Mouse (Mus musculus) heart, postnatal 36 days (tissue): ENCODE measurements around the gene Aes. TPM values are rescaled to one million over a fixed set of nuclear protein-coding genes. Genes with fewer than 3 reads are reported as not detected.

ENCODE experiments used
- DNase-seq, 2 experiments: peaks; one replicate each; pipeline ENCODE4 v3.0.0; 2021 to 2022
- intact Hi-C: fragments of 180-260 bp; cut with DNase I; formaldehyde crosslinking; loops from one replicate; pipeline ENCODE4 v1.15.1; 2025
- total RNA-seq, 2 experiments: library from RNA; stranded (reverse); gene quantifications; 2 replicates each; pipeline ENCODE4 v1.2.3; 2021

Gene Aes
- total RNA-seq, 2 experiments from 2014 or later = 977 to 1,076 TPM

DNA sequence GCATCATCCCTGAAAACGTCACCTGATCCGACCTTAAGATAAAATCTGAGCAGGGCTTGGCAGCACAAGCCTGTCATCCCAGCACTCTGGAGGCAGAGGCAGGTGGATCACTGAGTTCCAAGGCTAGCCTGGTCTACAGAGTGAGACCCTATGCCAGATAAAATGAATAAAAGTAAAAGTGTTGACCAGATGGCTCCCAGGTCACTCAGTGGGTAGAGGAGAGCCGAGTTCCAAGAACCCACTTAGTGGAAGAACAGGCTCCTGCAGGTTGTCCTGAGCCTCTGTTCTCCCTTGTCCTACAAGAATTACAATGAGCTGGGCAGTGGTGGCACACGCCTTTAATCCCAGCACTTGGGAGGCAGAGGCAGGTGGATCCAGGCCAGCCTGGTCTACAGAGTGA lies 33.9 kb downstream of the Aes start:
- intact Hi-C loops = no loop called here
- DNase-seq = no peak

DNA sequence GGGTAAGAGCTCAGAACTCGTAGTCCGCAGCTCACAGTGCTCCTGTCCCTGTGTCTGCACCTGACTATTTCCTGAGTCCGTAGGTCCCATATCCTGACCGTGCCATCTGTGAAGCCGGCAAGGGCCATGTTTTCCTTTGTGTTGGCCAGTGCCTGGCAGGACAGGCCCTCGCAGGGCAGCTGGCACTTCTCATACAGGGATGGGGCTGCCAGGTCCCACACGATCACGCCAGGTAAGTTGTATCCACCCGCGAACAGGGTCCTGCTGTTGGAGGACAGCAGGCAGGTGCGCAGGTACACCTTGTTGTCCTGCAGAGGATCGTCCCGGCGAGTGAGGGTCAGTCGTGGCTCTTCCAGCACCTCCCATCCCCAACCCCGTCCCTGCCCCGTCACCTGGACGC lies 34.6 kb downstream of the Aes start:
- intact Hi-C loops = no loop called here
- DNase-seq = no peak

DNA sequence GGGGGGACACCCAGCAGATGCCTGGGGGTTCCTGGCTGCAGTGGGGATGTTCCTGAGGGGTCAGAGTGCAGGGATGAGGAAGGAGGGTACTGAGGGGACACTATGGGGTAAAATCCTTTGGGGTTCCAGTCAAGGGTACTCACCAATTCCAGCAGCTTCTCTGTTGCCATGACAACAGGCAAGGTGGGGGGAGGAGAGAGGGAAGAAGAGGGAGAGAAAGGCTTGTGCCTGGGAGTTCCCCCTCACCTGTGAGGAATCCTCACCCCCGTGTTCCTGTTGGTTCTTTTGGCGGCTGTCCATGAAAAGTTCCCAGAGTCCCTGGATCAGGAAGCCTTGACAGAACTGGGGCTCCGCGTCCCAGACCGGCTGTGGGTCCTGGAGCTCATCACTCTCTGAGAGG lies 36.3 kb downstream of the Aes start:
- DNase-seq = no peak
- intact Hi-C loops = no loop called here

DNA sequence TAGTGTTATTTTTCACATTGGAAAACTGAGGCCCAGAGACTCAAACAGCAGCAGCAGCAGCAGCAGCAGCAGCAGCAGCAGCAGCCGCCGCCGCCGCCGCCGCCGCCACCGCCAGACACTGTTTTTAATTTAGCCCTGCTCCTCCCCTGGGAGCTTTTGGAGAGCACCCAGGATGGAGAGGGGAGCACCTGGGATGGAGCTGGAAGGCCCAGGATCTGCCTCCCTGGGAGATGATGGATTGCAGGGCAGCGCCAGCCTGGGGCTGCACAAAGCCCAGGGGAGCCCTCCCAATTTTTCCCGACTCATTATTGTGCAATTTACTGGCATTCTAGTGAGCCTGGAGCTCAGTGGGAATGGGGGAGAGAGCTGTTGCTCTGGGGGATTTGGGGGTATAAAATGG lies 37.3 kb downstream of the Aes start:
- peak; percentile 44 to 62 for DNase-seq
- intact Hi-C loops = no loop called here

DNA sequence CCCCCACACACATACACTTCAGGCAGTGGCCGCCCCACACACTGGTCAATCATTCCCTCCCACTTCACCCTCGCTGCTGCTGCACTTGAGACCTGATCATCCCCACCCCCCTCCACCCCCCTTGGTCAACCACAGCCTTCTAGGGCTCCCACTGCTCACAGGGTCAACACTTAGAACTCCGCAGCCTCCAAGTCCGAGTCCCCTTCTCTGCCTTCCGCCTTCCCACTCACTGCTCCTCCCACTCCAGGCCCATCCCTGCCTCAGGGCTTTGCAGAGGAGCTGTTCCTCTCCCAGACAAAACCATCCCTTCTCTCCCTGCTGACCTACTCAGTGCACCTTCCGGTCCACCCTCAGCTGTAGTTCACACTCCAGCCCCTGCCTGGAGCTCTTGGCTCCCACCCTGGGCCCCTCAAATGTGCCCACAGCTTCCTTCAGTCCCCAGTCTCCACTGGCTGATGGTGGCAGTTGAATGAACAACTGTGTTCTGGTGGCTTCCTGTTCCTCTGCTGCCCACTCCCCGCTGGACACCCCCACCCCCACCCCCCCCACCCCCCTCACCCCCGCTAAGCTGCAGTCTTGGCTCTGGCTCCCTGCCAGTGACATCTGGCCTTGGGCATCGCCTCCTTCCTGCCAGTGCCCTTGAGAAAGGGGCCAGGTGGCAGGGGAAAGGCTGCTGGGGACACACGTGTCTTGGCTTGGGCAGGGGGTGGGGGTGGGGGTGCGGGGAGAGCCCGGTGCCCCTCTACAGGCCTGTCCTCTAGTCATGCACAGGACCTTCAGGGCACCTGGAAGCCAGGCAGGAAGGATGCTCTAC lies 38.1 kb downstream of the Aes start:
- peak; percentile 34 to 55 for DNase-seq
- intact Hi-C loops = no loop called here

DNA sequence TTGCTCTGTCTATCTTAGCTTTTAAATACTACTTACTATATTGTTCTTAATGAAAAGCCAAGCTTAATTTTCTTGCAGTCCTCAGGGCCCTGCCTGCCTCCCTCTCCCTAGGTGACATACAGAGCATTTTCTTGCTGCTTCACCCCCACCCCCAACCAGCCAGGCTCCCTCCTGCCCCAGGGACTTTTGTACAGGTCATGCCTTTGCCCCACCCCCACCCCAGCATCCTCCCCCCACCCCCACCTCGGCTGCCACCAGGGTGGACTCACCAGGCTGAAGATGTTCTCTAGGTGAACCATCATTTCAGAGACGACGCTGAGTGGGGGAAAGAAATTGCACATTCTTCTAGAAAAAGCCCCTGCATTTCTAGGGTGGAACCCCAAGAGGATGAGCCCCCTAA lies 39.1 kb downstream of the Aes start:
- intact Hi-C loops = no loop called here
- no peak for DNase-seq

DNA sequence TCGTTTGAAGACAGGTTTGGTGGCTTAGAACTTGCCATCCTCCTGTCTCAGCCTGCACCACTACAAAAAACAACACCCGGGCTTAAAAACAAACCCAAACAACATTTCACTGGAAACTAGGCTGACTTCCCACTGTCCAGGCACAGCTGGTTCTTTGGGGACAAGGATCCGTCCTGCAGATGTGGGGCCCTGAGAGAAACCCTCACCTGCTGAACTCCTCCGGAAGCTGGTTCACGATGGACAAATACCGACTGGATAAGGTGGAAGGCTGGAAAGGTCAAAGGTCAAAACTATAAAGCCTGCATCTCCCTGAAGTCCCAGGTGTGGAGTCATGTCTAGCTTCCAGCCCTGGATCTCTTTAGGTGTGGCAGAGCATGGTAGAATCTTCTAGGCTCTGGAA lies 39.6 kb downstream of the Aes start:
- intact Hi-C loops = no loop called here
- DNase-seq = no peak

DNA sequence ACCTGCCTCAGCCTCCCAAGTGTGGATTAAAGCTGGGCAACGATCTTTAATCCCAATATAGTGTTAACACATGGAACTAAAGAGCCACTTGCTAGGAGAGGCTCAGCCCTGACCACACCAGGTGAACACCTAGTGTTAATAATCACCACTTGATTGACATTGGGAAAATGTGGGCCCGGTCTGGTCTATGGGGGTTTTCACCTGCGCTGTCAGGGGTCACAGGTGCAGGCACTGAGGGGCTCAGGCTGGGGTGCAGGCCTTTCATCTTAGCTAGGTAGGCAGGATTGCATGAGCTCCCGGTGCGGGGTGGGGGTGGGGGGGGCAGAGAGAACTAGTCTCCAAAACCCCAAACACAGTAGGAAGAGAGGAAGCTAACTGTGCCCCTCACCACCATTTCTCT lies 40.3 kb downstream of the Aes start:
- DNase-seq = no peak
- intact Hi-C loops = loop anchor here (5.0 kb wide), 3 partner anchors 37 to 97 kb away; partner anchors contain the start of gene S1pr4

DNA sequence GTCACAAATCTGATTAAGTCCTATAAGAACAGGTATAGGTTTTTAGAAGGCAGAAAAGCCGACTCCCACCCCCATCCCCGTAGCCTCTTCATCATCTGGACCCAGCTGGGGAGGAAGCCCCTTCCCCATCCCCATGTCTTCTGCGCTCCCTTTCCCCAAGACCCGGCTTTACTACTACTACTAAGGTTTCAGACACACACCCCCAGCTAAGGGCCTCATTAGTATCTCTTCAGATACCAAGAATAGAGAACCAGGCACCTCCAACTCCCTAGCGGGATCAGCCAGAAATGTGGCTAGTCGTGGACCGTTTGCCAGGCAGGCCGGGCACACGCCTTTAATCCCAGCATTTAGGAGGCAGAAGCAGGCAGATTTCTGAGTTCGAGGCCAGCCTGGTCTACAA lies 40.8 kb downstream of the Aes start:
- intact Hi-C loops = loop anchor here (5.0 kb wide), 3 partner anchors 38 to 98 kb away; partner anchors contain the start of gene S1pr4
- no peak for DNase-seq

DNA sequence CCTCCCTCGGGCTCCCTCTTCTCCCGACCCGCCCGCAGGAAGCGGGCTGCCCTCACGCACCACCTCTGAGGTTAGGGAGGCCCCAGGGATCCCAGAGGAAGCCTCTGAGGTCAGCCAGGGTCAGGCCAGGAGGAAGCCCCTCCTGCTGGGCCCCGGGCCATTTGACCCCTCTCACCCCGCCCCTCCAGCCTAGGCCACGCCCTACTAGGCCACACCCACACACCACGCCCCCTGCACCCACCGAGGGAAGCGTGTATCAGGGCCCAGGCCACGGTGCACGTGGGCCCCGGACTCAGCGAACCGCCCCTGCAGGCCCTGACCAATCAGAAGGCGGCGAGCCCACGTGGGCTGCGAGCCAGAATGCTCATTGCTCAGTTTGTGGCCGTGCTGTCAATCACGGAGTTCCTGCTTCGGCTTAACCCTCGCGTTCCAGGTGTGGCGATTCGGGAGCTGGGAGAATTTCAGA lies 41.5 kb downstream of the Aes start, which contains the start of gene Tle6:
Gene Tle6, minus strand, starts transcription at position 336 of the 466 bp plus-strand sequence.
- intact Hi-C loops = loop anchor here (5.0 kb wide), 3 partner anchors 38 to 98 kb away; partner anchors contain the start of gene S1pr4
- peak; percentile 91 to 92 for DNase-seq

DNA sequence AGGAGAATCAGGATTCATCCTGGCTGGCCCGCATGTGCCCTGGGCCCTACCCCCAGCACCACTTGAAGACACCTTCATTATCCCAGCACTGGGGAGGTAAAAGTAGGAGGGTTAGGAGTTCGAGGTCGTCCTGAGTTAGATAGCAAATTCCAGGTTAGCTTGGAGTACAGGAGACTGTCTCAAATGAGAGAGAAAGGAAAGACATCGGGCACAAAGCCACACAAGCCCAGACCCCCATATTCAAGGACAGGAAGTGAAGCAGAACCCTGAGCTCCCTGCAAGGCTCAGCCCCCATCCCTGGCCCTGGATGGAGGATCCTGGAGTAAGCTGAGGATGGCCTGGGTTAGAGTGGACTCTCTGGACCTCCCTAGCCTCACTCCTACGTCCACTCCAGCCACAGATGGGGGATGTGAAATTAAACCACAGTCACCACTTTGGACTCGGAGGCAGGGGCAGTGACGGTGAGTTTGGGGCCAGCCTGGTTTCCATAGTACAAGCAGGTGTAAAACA lies 42.2 kb downstream of the Aes start:
- intact Hi-C loops = loop anchor here (5.0 kb wide), 3 partner anchors 39 to 99 kb away; partner anchors contain the start of gene S1pr4
- no peak for DNase-seq

DNA sequence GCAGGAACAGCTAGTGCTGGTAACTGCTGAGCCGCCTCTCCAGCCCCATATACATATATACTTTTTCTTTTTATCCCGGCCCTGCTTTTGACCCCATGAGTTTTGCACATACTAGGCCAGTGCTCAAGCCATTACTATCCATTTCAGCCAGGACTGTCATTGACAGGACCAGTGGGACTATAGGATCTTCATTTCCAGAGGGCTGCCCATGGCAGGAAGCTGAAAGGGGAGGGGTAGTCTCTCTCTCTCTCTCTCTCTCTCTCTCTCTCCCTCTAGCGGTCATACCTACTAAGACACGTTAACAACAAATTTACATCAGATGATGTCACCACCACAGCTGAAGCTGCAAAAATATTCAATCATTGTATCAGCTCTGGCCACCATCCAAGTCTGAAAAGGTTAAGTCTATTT lies 43.5 kb downstream of the Aes start:
- DNase-seq = peak in 1 of 2 experiments; percentile 28
- intact Hi-C loops = loop anchor here (5.0 kb wide), 3 partner anchors 40 to 100 kb away; partner anchors contain the start of gene S1pr4

DNA sequence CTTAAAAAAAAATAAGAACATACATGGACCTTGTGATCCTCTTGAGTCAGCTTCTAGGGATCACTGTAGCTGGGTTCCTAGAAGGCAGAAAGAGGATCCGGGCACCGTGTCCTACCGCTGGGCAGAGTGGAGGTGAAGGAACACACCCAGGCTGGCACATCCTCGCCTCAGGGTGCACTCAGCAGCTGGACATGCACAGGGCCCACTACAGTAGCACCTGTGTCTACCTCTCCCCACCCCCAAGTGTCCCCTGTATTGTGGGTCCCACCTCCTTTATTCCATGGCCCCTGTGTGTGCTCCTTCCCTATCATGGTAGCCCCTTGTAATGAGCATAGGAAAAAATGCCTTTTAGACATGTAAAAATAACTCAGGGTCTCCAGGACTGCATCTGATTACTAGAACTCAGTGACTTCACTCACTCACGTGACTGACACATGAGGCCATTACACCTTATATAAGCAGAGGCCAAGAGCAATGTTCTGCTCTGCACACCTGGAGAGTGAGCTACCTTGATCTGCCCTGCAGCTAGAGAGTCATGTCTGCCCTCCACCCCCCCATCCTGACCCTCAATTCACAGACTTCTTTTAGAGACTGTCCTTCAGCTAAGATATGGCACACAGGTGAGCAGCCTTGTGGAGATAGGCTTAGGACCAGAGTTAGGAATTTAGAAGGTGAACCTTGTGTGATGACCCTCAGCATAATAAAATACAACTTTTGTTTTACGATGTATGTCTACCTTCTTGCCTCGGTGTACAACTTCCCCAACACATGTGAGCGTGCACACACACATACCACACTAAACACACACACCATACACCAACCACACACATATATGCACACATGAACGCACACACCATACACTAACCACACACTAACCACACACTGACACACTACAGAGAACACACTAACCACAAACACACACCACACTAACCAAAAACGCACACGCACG lies 45.0 kb downstream of the Aes start:
- intact Hi-C loops = loop anchor here (2.0 to 5.0 kb wide), 4 partner anchors 33 to 102 kb away; partner anchors contain the start of gene S1pr4
- DNase-seq = no peak

DNA sequence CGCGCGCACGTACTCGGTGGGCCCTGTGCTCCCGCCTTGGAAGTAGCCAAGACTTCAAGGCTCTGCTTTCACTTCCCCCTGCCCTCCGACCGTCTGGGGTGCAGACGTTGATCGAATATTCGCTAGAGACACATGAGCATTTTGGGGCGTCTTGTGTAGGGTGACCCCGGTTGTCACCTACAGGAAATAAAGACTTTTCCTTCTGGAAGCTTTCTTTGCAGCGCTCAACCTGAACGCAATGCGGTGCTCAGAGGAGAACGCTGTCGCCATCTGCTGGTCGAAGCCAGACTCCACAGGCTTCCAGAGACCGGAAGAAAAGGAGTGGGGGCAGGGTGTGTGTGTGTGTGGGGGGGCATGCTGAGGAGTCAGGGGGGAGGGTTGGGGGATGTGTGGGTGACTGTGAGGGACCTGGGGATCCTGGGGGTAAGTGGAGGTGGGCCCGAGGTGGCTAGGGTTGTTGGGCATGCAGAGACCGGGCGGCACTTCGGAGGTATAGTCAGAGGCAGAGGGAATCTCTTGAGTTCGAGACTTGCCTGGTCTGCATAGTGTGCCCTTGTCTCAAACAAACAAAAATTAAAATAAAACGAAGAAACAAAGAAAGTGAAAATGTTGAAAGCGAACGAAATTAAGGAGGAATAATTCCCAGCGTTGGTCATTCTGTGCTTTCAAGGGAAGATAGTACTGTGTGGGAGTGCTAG lies 45.8 kb downstream of the Aes start:
- DNase-seq = peak; percentile 89 to 91
- intact Hi-C loops = loop anchor here (2.0 to 5.0 kb wide), 5 partner anchors 34 to 567 kb away; partner anchors contain the start of gene S1pr4

DNA sequence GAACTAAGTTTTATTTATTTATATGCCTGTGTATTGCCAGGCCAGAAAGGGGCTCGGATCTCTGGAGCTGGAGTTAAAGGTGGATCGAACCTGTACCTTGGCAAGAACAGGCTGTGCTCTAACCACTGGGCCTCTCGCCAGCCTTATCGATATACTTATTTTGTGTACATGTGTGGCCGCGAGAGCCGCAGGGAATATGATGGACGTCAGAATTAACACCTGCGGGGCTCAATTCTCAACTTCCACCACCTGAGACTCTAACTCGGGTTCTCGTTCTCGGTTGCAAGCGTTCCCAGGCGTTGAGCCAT lies 46.3 kb downstream of the Aes start:
- intact Hi-C loops = loop anchor here (2.0 to 5.0 kb wide), 2 partner anchors 35 to 567 kb away; no protein-coding TSS in a partner anchor

DNA sequence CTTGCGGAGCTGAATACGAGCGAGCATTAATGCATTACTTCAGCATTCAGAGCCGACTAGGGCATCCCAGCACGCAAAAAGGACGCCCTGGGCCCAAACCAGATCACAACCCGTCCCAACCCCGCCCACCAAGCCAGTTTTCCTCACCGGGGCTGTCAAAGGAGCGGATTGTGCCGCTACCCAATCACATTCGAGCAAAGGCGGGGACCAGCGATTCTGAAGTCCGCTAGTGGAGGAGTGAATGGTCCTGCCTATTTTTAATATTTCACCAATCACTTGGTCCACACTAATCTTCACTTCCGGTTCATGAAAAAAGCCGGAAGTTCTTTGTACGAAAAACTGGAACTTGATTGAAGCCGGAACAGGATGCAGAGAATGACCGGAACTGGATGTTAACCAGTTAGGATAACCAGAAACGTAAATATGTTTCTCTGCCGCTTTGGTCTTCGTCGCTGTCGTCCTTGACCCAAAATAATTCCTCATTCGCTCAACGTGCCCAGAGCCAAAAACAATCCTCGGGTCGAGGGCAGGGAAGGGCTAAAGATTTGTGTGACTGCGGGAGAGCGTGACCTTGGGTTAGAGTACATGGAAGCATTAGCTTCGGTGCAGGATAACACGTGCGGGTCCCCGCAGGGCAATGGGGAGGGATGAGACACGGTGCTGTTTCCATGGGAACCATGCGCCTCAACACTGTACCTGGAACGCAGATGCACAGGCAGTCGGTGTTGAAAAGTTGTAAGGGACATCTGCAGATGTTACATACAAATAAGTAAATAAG lies 46.9 kb downstream of the Aes start, which contains the start of gene BC025920:
Gene BC025920, plus strand, starts transcription at position 297 of the 778 bp plus-strand sequence.
- DNase-seq = peak; percentile 89
- intact Hi-C loops = loop anchor here (2.0 to 5.0 kb wide), 3 partner anchors 21 to 566 kb away; partner anchors contain the start of gene Sirt6

More for the DNA sequence above, 46.3 kb downstream of the Aes start:
- no peak for DNase-seq

DNA sequence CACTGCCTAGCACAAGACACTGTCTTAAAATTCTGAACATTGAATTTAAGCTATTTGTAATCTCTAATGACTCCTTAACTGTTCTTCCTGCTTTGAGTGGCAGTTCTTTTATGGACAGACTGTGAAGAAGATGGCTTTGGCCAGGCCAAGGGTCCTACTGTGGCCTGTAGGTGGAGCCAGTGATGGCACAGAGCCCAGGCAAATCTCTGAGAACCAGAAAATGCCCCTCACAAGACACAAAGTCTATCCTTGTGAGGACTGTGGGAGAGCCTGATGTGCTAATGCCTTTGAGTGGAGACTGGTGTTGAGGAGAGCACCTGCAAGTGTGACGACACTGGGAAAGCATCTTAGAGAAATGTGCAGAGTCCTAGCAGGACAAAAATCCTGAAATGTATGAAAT lies 49.0 kb downstream of the Aes start:
- no peak for DNase-seq
- intact Hi-C loops = loop anchor here (5.0 kb wide), 1 partner anchor 564 kb away; no protein-coding TSS in a partner anchor

DNA sequence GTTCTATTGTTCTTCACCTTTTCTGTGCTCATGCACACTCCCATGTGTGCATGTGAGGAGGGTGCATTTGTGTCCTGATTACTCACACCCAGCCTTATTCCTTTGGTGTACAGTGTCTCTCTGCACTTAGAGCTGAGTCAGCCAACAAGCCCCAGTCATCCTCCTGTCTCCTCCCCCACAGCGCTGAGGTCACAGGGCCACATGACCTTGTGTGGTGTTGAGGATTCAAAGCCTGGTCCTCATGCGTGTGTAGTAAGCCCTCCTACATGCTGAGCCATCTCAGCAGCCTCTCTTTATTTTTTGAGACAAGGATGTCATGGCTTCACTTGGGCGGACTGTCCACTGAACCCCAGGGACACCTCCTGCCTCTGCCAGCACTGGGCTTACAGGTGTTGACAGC lies 53.5 kb downstream of the Aes start:
- intact Hi-C loops = no loop called here
- no peak for DNase-seq

DNA sequence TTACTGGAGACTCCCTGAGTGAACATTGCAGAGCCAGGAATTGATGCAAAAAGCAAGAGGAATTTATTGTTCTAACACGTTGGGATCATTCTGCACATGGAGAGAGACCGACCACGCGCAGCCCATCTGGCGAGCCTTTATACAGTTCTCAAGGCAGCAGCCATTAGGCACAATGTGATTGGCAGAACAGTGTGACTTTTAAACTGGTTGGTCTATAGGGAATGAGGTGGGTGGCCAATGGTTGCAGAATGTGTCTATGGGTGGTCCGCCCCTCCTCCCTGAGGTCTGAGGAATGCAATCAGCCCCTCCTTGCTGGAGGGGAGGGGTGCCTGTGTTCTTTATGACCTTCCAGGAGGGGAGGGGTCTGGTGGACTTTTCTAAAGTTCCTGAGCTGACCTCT lies 56.2 kb downstream of the Aes start:
- intact Hi-C loops = no loop called here
- DNase-seq = no peak
